Mouse (Mus musculus) neural tube, embryonic 13.5 days (tissue): ENCODE results near the gene Sorbs1. TPM values are rescaled to one million over a fixed set of nuclear protein-coding genes. Genes with fewer than 3 reads are reported as not detected.

Source experiments
- ATAC-seq: fragments of 200-750 bp; cut with Nextera tagmentation; 2 replicates; pipeline ENCODE4 v1.8.0; 2017; ENCODE audit warnings: low read depth, mild to moderate bottlenecking, moderate TSS enrichment, moderate library complexity
- H3K27ac ChIP-seq: fragments of 300-500 bp; sonication (generic); replicated peaks from 2 replicates; pipeline ENCODE4 v1.5.1; 2015; ENCODE audit warnings: moderate library complexity, mild to moderate bottlenecking, inconsistent platforms
- H3K27me3 ChIP-seq: fragments of 300-500 bp; sonication (generic); 2 replicates; pipeline ENCODE4 v1.6.1; 2015; ENCODE audit warnings: mild to moderate bottlenecking, inconsistent platforms
- H3K36me3 ChIP-seq: fragments of 300-500 bp; sonication (generic); 2 replicates; pipeline ENCODE4 v1.6.1; 2015; ENCODE audit warnings: mild to moderate bottlenecking, inconsistent platforms
- H3K4me1 ChIP-seq: fragments of 300-500 bp; sonication (generic); replicated peaks from 2 replicates; pipeline ENCODE4 v1.6.1; 2015; ENCODE audit warnings: inconsistent platforms
- H3K4me2 ChIP-seq: fragments of 300-500 bp; sonication (generic); 2 replicates; pipeline ENCODE4 v1.6.1; 2015; ENCODE audit warnings: inconsistent platforms, mild to moderate bottlenecking, moderate library complexity
- H3K4me3 ChIP-seq: fragments of 300-500 bp; sonication (generic); 2 replicates; pipeline ENCODE4 v1.5.1; 2015; ENCODE audit warnings: mild to moderate bottlenecking, inconsistent platforms
- H3K9ac ChIP-seq: fragments of 300-500 bp; sonication (generic); 2 replicates; pipeline ENCODE4 v1.6.1; 2015; ENCODE audit warnings: moderate library complexity, mild to moderate bottlenecking, inconsistent platforms
- H3K9me3 ChIP-seq: fragments of 300-500 bp; sonication (generic); 2 replicates; pipeline ENCODE4 v1.6.1; 2016; ENCODE audit warnings: inconsistent platforms
- WGBS: fragments of 180-500 bp; shearing (Covaris S2); methylation state at CpG from one replicate; pipeline ENCODE4 v1.1.7; 2015; 5-methylcytosine and 5-hydroxymethylcytosine counted together
- polyA plus RNA-seq: library from polyadenylated mRNA; unstranded; fragments of >200 nt; fragmentation: Nextera tagmentation; extraction: Ambion mirVana; gene quantifications from 2 replicates; pipeline ENCODE4 v1.2.1, GENCODE M21; 2015

Gene Sorbs1
- polyA plus RNA-seq, 1 experiment from 2014 or later: 105 TPM

DNA sequence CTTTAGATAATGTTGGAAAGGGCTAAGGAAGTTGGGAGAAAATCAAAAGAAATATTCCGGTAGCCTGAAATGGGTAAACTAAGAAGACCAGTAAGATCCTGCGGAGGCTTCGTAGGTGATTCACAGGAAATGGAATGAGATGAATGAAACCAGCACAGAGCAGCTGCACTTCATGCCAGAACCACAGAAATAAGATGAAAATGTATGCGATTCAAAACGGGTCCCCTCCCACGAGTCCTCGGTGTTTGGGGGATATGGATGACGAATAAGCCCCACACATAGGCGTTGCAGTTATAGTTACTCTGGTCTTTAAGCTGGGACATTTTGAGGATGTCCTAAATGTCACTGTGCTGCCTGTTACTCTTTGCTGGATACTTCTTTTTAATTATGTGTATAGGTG is 67.1 kb downstream of the Sorbs1 start:
- no peak overlapping the region for H3K4me2 ChIP-seq
- peaks cover 40% of the 10 kb centered on the region for H3K36me3 ChIP-seq
- ATAC-seq: no peak
- no peaks in the 10 kb centered on the region for H3K9me3 ChIP-seq
- H3K9ac ChIP-seq: no peak overlapping the region
- H3K4me1 ChIP-seq: no peaks in the 10 kb centered on the region
- no peak overlapping the region for H3K27ac ChIP-seq
- H3K27me3 ChIP-seq: no peaks in the 10 kb centered on the region
- WGBS: 94% methylated on average over 9 of the region's 9 CpGs
- no peak overlapping the region for H3K4me3 ChIP-seq

GRCm38 (mm10) chr19:40442377-40442776 is 71.2 kb downstream of the Sorbs1 start:
- H3K27ac ChIP-seq: no peak overlapping the region
- peaks cover 25% of the 10 kb centered on the region for H3K36me3 ChIP-seq
- no peak for ATAC-seq
- 92% methylated on average over 3 of the region's 3 CpGs for WGBS
- H3K9ac ChIP-seq: no peak overlapping the region
- H3K4me1 ChIP-seq: peaks cover 13% of the 10 kb centered on the region
- H3K27me3 ChIP-seq: no peaks in the 10 kb centered on the region
- H3K4me3 ChIP-seq: no peak overlapping the region
- H3K9me3 ChIP-seq: no peaks in the 10 kb centered on the region
- no peak overlapping the region for H3K4me2 ChIP-seq

- no peak overlapping the region for H3K4me2 ChIP-seq
- 95% methylated on average over 4 of the region's 4 CpGs for WGBS
- no peaks in the 10 kb centered on the region for H3K27me3 ChIP-seq
- H3K36me3 ChIP-seq: peaks cover 15% of the 10 kb centered on the region; the same call in 1 of the 2 replicates
- peaks cover 24% of the 10 kb centered on the region for H3K4me1 ChIP-seq
- no peak overlapping the region for H3K9ac ChIP-seq
- no peaks in the 10 kb centered on the region for H3K9me3 ChIP-seq
- H3K4me3 ChIP-seq: no peak overlapping the region
- ATAC-seq: no peak
- H3K27ac ChIP-seq: no peak overlapping the region
Measured at GRCm38 (mm10) chr19:40440951-40441350, 72.6 kb downstream of the Sorbs1 start.

DNA sequence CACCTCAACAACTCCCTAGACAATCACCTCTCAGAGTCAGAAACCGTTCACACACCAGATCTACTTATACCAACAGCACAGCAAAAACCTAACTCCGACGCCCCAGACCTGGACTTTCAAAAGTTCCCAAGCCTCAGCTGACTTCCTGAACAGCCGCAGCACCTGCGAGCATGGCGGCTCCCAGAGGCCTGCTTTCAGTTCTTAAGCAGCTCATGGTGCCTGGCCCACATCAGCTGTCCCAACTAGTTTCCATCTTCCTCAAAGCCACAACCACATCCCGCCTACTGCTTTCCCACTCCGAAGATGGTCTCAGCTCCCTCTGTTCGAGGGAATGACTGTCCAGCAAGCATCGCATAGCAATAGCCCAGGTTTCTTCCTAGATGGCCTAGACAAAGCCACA is 74.7 kb downstream of the Sorbs1 start:
- no peaks in the 10 kb centered on the region for H3K27me3 ChIP-seq
- no peak overlapping the region for H3K27ac ChIP-seq
- no peak overlapping the region for H3K4me2 ChIP-seq
- H3K36me3 ChIP-seq: 0 out of 2 replicates have a peak, but pooled peaks cover 8% of the 10 kb centered on the region
- H3K4me3 ChIP-seq: no peak overlapping the region
- 92% methylated on average over 10 of the region's 10 CpGs for WGBS
- no peak overlapping the region for H3K9ac ChIP-seq
- no peak for ATAC-seq
- no peaks in the 10 kb centered on the region for H3K9me3 ChIP-seq
- peaks cover 35% of the 10 kb centered on the region for H3K4me1 ChIP-seq

DNA sequence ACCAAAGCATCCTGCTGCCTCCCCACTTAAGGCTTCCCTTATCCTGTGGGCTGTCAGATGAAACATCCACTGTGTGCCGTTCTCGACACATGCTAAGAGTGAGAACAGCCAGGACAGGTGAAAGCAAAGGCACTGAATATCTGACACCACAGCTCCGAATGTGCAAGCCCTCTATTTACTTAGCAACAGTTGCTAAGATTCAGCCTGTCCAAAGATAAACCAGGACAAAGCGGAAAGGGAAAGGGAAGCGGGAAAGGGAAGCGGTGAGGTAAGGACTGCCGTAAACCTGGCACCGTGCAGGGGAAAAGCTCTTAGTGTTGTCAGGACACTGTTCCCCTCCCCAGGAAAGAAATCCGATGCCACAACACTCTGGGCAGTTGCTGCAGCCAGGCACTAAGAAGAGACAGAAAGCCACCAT is 75.9 kb downstream of the Sorbs1 start:
- Histone ChIP-seq H3K27me3 (no peaks in the 10 kb centered on the region), H3K9ac (no peak overlapping the region), H3K27ac (peak overlapping the region; percentile 46; the same call in 1 of the 2 replicates), H3K4me3 (no peak overlapping the region), H3K4me1 (peaks cover 44% of the 10 kb centered on the region), H3K9me3 (no peaks in the 10 kb centered on the region), H3K36me3 (0 out of 2 replicates have a peak, but pooled peaks cover 2% of the 10 kb centered on the region), H3K4me2 (no peak overlapping the region)
- ATAC-seq: no peak
- 68% methylated on average over 9 of the region's 9 CpGs for WGBS

DNA sequence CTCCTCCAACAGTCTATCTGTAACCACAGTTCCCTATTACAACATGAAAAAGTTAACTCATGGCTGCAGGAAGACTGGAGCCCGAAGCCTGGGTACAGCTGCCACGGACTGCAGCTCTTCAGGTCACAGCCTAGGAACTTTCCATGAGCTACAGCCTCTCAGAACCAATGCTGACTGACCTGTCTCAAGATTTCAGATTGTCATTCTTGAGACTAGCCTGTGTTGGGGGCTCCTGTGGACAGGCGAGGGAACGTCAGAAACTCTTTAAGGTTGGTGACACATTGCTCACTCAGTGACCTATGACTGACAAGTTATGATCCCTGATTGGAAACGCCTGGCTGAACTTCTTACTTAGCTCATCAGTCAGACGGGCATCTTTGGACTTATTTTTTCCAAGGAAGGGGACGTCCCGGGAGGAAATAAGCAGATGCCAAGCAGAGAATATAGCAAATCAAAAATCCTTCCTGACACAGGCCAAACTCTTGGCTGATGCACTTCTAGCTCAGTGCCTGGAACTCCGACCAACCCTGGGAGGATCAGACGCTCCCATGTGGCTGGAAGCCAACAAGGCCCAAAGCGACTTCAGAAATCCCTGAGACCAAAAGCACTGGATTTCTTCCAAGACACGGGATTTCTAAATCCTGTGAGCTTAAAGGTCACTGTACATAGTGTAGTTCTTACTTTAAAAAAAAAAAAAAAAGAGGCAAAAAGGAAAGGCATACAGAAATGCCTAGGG is 76.9 kb downstream of the Sorbs1 start:
- peak overlapping the region; percentile 46; the same call in 1 of the 2 replicates for H3K27ac ChIP-seq
- no peak overlapping the region for H3K4me2 ChIP-seq
- H3K9ac ChIP-seq: no peak overlapping the region
- no peak for ATAC-seq
- H3K36me3 ChIP-seq: 0 out of 2 replicates have a peak, but pooled peaks cover 2% of the 10 kb centered on the region
- H3K4me1 ChIP-seq: peaks cover 44% of the 10 kb centered on the region
- no peaks in the 10 kb centered on the region for H3K27me3 ChIP-seq
- no peak overlapping the region for H3K4me3 ChIP-seq
- WGBS: 83% methylated on average over 12 of the region's 12 CpGs
- H3K9me3 ChIP-seq: no peaks in the 10 kb centered on the region

- H3K9me3 ChIP-seq: no peaks in the 10 kb centered on the region
- 0 out of 2 replicates have a peak, but pooled peaks cover 2% of the 10 kb centered on the region for H3K36me3 ChIP-seq
- peaks cover 44% of the 10 kb centered on the region for H3K4me1 ChIP-seq
- H3K27me3 ChIP-seq: no peaks in the 10 kb centered on the region
- WGBS: 96% methylated on average over 2 of the region's 2 CpGs
- no peak overlapping the region for H3K9ac ChIP-seq
- no peak overlapping the region for H3K27ac ChIP-seq
- no peak overlapping the region for H3K4me3 ChIP-seq
- ATAC-seq: no peak
- H3K4me2 ChIP-seq: no peak overlapping the region
Measured at GRCm38 (mm10) chr19:40435797-40436196, 77.8 kb downstream of the Sorbs1 start.

GRCm38 (mm10) chr19:40435045-40435444 is 78.5 kb downstream of the Sorbs1 start:
- ATAC-seq: no peak
- WGBS: 93% methylated on average over 7 of the region's 7 CpGs
- H3K9me3 ChIP-seq: no peaks in the 10 kb centered on the region

GRCm38 (mm10) chr19:40434042-40434869 is 79.3 kb downstream of the Sorbs1 start:
- Histone ChIP-seq H3K27me3 (no peaks in the 10 kb centered on the region), H3K4me2 (no peak overlapping the region), H3K4me3 (no peak overlapping the region), H3K9ac (no peak overlapping the region), H3K4me1 (peaks cover 46% of the 10 kb centered on the region), H3K9me3 (no peaks in the 10 kb centered on the region), H3K36me3 (0 out of 2 replicates have a peak, but pooled peaks cover 2% of the 10 kb centered on the region), H3K27ac (peak overlapping the region; percentile 77)
- 50% methylated on average over 10 of the region's 10 CpGs for WGBS
- ATAC-seq: peak; percentile 92

More at GRCm38 (mm10) chr19:40435045-40435444, 78.5 kb downstream of the Sorbs1 start:
- Histone ChIP-seq H3K4me1 (peaks cover 44% of the 10 kb centered on the region), H3K27me3 (no peaks in the 10 kb centered on the region), H3K4me3 (no peak overlapping the region), H3K27ac (peak overlapping the region; percentile 77), H3K9ac (no peak overlapping the region), H3K4me2 (no peak overlapping the region), H3K36me3 (0 out of 2 replicates have a peak, but pooled peaks cover 2% of the 10 kb centered on the region)

DNA sequence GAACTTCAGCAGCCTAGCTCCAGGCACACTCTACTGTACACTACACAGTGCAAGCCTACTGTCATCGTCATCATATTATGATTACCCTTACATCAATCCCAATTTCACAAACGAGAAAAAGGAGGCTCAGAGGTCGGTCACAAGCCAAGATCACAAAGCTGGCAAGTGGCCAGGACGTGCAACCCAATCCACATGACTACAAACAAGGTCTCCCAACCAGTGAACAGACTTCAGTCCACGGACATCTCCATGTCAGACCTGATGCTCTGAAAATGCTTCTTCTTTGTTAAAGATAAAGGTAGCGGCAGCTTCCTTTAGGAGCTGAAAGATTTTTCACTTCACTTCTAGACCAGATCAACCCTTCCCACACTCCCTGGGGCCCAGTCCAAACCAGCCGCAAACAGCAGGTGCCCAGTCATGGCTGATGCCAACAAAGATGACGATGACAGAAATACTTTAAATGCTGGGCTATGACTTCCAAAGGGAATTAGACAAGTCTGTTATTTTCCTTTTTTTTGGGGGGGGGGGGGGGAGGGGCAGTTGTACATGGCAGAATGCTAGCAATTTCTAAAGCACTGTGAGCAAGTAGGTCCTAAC is 80.2 kb downstream of the Sorbs1 start:
- no peaks in the 10 kb centered on the region for H3K9me3 ChIP-seq
- peaks cover 49% of the 10 kb centered on the region for H3K4me1 ChIP-seq
- WGBS: 58% methylated on average over 8 of the region's 8 CpGs
- ATAC-seq: peak; percentile 21; the same call in 1 of the 2 replicates
- peak overlapping the region; percentile 77 for H3K27ac ChIP-seq
- H3K9ac ChIP-seq: no peak overlapping the region
- H3K36me3 ChIP-seq: 0 out of 2 replicates have a peak, but pooled peaks cover 2% of the 10 kb centered on the region
- H3K27me3 ChIP-seq: no peaks in the 10 kb centered on the region
- H3K4me3 ChIP-seq: no peak overlapping the region
- no peak overlapping the region for H3K4me2 ChIP-seq

GRCm38 (mm10) chr19:40431969-40432368 is 81.6 kb downstream of the Sorbs1 start:
- no peak for ATAC-seq
- no peak overlapping the region for H3K4me2 ChIP-seq
- 86% methylated on average over 4 of the region's 4 CpGs for WGBS

GRCm38 (mm10) chr19:40429572-40429971 is 84.0 kb downstream of the Sorbs1 start:
- ATAC-seq: no peak
- 81% methylated on average over 3 of the region's 3 CpGs for WGBS
- peaks cover 40% of the 10 kb centered on the region for H3K4me1 ChIP-seq
- no peaks in the 10 kb centered on the region for H3K27me3 ChIP-seq
- H3K9ac ChIP-seq: no peak overlapping the region
- no peak overlapping the region for H3K4me2 ChIP-seq
- no peak overlapping the region for H3K4me3 ChIP-seq
- H3K36me3 ChIP-seq: no peaks in the 10 kb centered on the region
- no peak overlapping the region for H3K27ac ChIP-seq
- H3K9me3 ChIP-seq: no peaks in the 10 kb centered on the region

More at GRCm38 (mm10) chr19:40431969-40432368, 81.6 kb downstream of the Sorbs1 start:
- no peaks in the 10 kb centered on the region for H3K9me3 ChIP-seq
- peaks cover 35% of the 10 kb centered on the region for H3K4me1 ChIP-seq
- H3K9ac ChIP-seq: no peak overlapping the region
- H3K27me3 ChIP-seq: no peaks in the 10 kb centered on the region
- H3K36me3 ChIP-seq: 0 out of 2 replicates have a peak, but pooled peaks cover 2% of the 10 kb centered on the region
- H3K4me3 ChIP-seq: no peak overlapping the region
- H3K27ac ChIP-seq: no peak overlapping the region
